Mouse (Mus musculus): ENCODE results near the gene Dpep1.

Gene Dpep1

GRCm38 (mm10) chr8:123250940-123251339 is 64.9 kb downstream of the Dpep1 start:
- DNase-seq (ENCODE audit: low spot score): no peak
